25 mouse cellular contexts compared by ENCODE assay signal in the genomic region with DNA sequence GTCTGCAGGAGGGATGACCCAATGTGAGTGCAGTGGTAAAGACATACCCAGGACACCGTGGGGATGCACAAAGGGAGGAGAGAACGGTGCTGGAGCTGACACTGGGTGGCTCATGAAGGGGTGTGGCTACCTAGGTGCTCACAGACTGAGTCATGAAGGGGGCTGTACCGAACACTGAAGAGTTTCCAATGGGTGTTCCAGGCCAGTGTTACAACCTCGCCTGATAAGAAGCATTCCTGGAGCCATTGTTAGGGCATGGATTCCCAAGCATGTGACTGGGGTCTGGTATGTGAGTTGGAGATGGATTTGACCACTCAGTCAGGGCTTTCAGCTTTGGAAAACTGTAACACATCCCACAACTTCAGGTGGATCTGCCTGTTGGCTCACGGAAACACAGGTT. TPM values are rescaled to one million over a fixed set of nuclear protein-coding genes. Genes with fewer than 3 reads are reported as not detected.
"Had no signal": no experiment of that assay in that cellular context is flagged by ENCODE, and none has a peak within 500 bp of the region (broad histone marks: within the 10 kb centered on the region; RNA-seq: fewer than 3 reads in every experiment).

No protein-coding gene starts in this region.

- ATAC-seq: liver, postnatal 0 days; lung, postnatal 0 days; midbrain, embryonic 13.5 days had no signal

- H3K27ac ChIP-seq: kidney, embryonic 15.5 days; limb, embryonic 12.5 days; limb, embryonic 15.5 days; liver, embryonic 14.5 days; macrophage; midbrain, embryonic 13.5 days had no signal

- H3K4me3 ChIP-seq: kidney, embryonic 15.5 days; limb, embryonic 12.5 days; limb, embryonic 15.5 days; midbrain, embryonic 13.5 days had no signal

- H3K36me3 ChIP-seq: kidney, embryonic 15.5 days; limb, embryonic 12.5 days; limb, embryonic 15.5 days; midbrain, embryonic 13.5 days had no signal

- H3K4me1 ChIP-seq: kidney, embryonic 15.5 days; limb, embryonic 12.5 days; midbrain, embryonic 13.5 days had no signal

- H3K27me3 ChIP-seq: kidney, embryonic 15.5 days; limb, embryonic 12.5 days; limb, embryonic 15.5 days; midbrain, embryonic 13.5 days had no signal

- DNase-seq: kidney, postnatal 10 days; kidney, postnatal 36 days; left cerebral cortex, postnatal 4 days; liver, postnatal 0 days; lung, embryonic 14.5 days; thymus, adult 2 months; thymus, postnatal 14 days had no signal

- H3K4me2 ChIP-seq: kidney, embryonic 15.5 days; limb, embryonic 12.5 days; limb, embryonic 15.5 days; liver, embryonic 11.5 days; lung, embryonic 14.5 days; midbrain, embryonic 13.5 days had no signal

- H3K9ac ChIP-seq: kidney, embryonic 15.5 days; limb, embryonic 12.5 days; limb, embryonic 15.5 days; liver, embryonic 14.5 days; liver, postnatal 0 days; lung, embryonic 14.5 days; midbrain, embryonic 13.5 days had no signal

- H3K9me3 ChIP-seq: kidney, embryonic 15.5 days; limb, embryonic 12.5 days; limb, embryonic 15.5 days; midbrain, embryonic 13.5 days had no signal

RNA-seq across cellular contexts. Expression of a gene that starts 15.4 kb away (rescaled TPM):
- total RNA-seq: megakaryocyte, adult 5-6 weeks had no signal

RNA-seq across cellular contexts. Expression of a gene that starts 38.2 kb away (rescaled TPM):
- total RNA-seq: layer of hippocampus, adult 8-10 months; layer of hippocampus, postnatal 14 days; left cerebral cortex, adult 8-10 months; left cerebral cortex, postnatal 14 days; left cerebral cortex, postnatal 4 days; megakaryocyte, adult 5-6 weeks; midbrain, postnatal 0 days had no signal
- polyA plus RNA-seq: limb, embryonic 12.5 days; limb, embryonic 15.5 days; liver, embryonic 11.5 days; macrophage; midbrain, embryonic 13.5 days; midbrain, postnatal 0 days; neural tube, embryonic 11.5 days; neural tube, embryonic 14.5 days; small intestine, adult 2 months; spleen, adult 2 months; thymus, adult 2 months had no signal
